Mouse (Mus musculus) MEL (cell line): ENCODE measurements around the gene Cacna1c. TPM values are rescaled to one million over a fixed set of nuclear protein-coding genes. Genes with fewer than 3 reads are reported as not detected.

Experiments
- DNase-seq: peaks from one replicate; pipeline ENCODE4 v3.0.0; 2011; ENCODE audit warnings: low read depth, low spot score
- H3K27ac ChIP-seq: 2 replicates; pipeline ENCODE4 v1.5.1; 2012; ENCODE audit warnings: low read depth, mild to moderate bottlenecking, control low read depth, low read length, moderate library complexity; ENCODE audit not compliant: control insufficient read depth
- H3K27me3 ChIP-seq, 2 experiments: fragments of 150-350 bp in 1 of 2; sonication (generic) in 1 of 2; 2 replicates each; pipeline ENCODE4 v1.6.1; 2012; ENCODE audit warnings: low read length in 2 of 2, mild to moderate bottlenecking in 2 of 2, improper control_type of control experiment in 1 of 2, moderate library complexity in 1 of 2; ENCODE audit not compliant: insufficient read depth in 2 of 2, control insufficient read depth in 1 of 2
- H3K36me3 ChIP-seq, 2 experiments: 2 replicates each; pipeline ENCODE4 v1.6.1; 2012 to 2014; ENCODE audit warnings: low read length in 2 of 2, improper control_type of control experiment in 1 of 2, inconsistent platforms in 1 of 2, mild to moderate bottlenecking in 1 of 2; ENCODE audit not compliant: insufficient read depth in 2 of 2, control insufficient read depth in 1 of 2
- H3K4me1 ChIP-seq, 2 experiments: fragments of 150-350 bp in 1 of 2; sonication (generic) in 1 of 2; 2 replicates each; pipeline ENCODE4 v1.6.1; 2012; ENCODE audit warnings: low read length in 2 of 2, improper control_type of control experiment in 1 of 2, mild to moderate bottlenecking in 1 of 2; ENCODE audit not compliant: insufficient read depth in 2 of 2, control insufficient read depth in 1 of 2
- H3K4me3 ChIP-seq, 2 experiments: fragments of 150-350 bp in 1 of 2; sonication (generic) in 1 of 2; 2 replicates each; pipeline ENCODE4 v1.5.1; 2012; ENCODE audit warnings: low read depth in 2 of 2, low read length in 2 of 2, mild to moderate bottlenecking in 2 of 2, moderate library complexity in 2 of 2, control low read depth in 1 of 2, improper control_type of control experiment in 1 of 2; ENCODE audit not compliant: control insufficient read depth in 1 of 2, insufficient read depth in 1 of 2
- H3K79me2 ChIP-seq: 2 replicates; pipeline ENCODE4 v1.6.1; 2012; ENCODE audit warnings: mild to moderate bottlenecking, low read length, moderate library complexity; ENCODE audit not compliant: control insufficient read depth, poor library complexity, insufficient read depth
- H3K9ac ChIP-seq: 2 replicates; pipeline ENCODE4 v1.6.1; 2012; ENCODE audit warnings: low read depth, mild to moderate bottlenecking, control low read depth, low read length, moderate library complexity; ENCODE audit not compliant: control insufficient read depth, poor library complexity, severe bottlenecking
- H3K9me3 ChIP-seq: fragments of 150-350 bp; sonication (generic); replicated peaks from 2 replicates; pipeline ENCODE4 v1.6.1; 2012; ENCODE audit warnings: mild to moderate bottlenecking, low read length, improper control_type of control experiment, moderate library complexity; ENCODE audit not compliant: insufficient read depth
- BHLHE40 ChIP-seq: IDR thresholded peaks from 2 replicates; pipeline ENCODE4 v1.6.1; 2012; ENCODE audit warnings: low read depth, mild to moderate bottlenecking, inconsistent platforms, low read length, improper control_type of control experiment, borderline replicate concordance
- CHD1 ChIP-seq: IDR thresholded peaks from 2 replicates; pipeline ENCODE4 v1.6.1; 2012; ENCODE audit warnings: low read depth, mild to moderate bottlenecking, inconsistent platforms, low read length, improper control_type of control experiment
- CHD2 ChIP-seq: IDR thresholded peaks from 2 replicates; pipeline ENCODE4 v1.6.1; 2011; ENCODE audit warnings: low read length, improper control_type of control experiment
- CTCF ChIP-seq, 3 experiments: IDR thresholded peaks in 2 of 3; conservative IDR thresholded peaks in 1 of 3; 2 replicates each; pipeline ENCODE4 v1.5.1; 2011 to 2012; ENCODE audit warnings: low read length in 3 of 3, low read depth in 2 of 3, mild to moderate bottlenecking in 2 of 3, improper control_type of control experiment in 1 of 3, inconsistent platforms in 1 of 3, mixed read lengths in 1 of 3, moderate library complexity in 1 of 3; ENCODE audit not compliant: control insufficient read depth in 1 of 3, insufficient read depth in 1 of 3, poor library complexity in 1 of 3, severe bottlenecking in 1 of 3
- GABPA ChIP-seq: IDR thresholded peaks from 2 replicates; pipeline ENCODE4 v1.6.1; 2012; ENCODE audit warnings: low read depth, mild to moderate bottlenecking, inconsistent platforms, low read length, improper control_type of control experiment, moderate library complexity
- GATA1 ChIP-seq: IDR thresholded peaks from 2 replicates; pipeline ENCODE4 v1.6.1; 2011; ENCODE audit warnings: low read depth, low read length, improper control_type of control experiment
- HCFC1 ChIP-seq: IDR thresholded peaks from 2 replicates; pipeline ENCODE4 v1.6.1; 2012; ENCODE audit warnings: low read depth, mild to moderate bottlenecking, inconsistent platforms, low read length, improper control_type of control experiment, moderate library complexity
- JUND ChIP-seq: IDR thresholded peaks from 2 replicates; pipeline ENCODE4 v1.6.1; 2011; ENCODE audit warnings: low read depth, mild to moderate bottlenecking, improper control_type of control experiment, low read length
- MAFK ChIP-seq: IDR thresholded peaks from 2 replicates; pipeline ENCODE4 v1.6.1; 2011; ENCODE audit warnings: low read depth, mild to moderate bottlenecking, low read length, improper control_type of control experiment, borderline replicate concordance
- MAZ ChIP-seq: IDR thresholded peaks from 2 replicates; pipeline ENCODE4 v1.6.1; 2012; ENCODE audit warnings: low read depth, mild to moderate bottlenecking, inconsistent platforms, low read length, improper control_type of control experiment
- MEF2A ChIP-seq: IDR thresholded peaks from 2 replicates; pipeline ENCODE4 v1.6.1; 2014; ENCODE audit warnings: low read depth, mild to moderate bottlenecking, inconsistent platforms, low read length, improper control_type of control experiment; ENCODE audit not compliant: poor library complexity, insufficient replicate concordance, severe bottlenecking; ENCODE audit errors: extremely low read depth
- MXI1 ChIP-seq: IDR thresholded peaks from 2 replicates; pipeline ENCODE4 v1.6.1; 2011; ENCODE audit warnings: mild to moderate bottlenecking, low read depth, low read length, improper control_type of control experiment
- POLR2AphosphoS5 ChIP-seq: IDR thresholded peaks from 2 replicates; pipeline ENCODE4 v1.6.1; 2012; ENCODE audit warnings: low read depth, borderline replicate concordance, mild to moderate bottlenecking, inconsistent platforms, low read length, moderate library complexity, mixed read lengths
- RAD21 ChIP-seq: IDR thresholded peaks from 2 replicates; pipeline ENCODE4 v1.6.1; 2011; ENCODE audit warnings: mild to moderate bottlenecking, low read depth, low read length, improper control_type of control experiment
- TBP ChIP-seq: IDR thresholded peaks from 2 replicates; pipeline ENCODE4 v1.8.0; 2011; ENCODE audit warnings: low read depth, low read length, improper control_type of control experiment
- TCF12 ChIP-seq: IDR thresholded peaks from 2 replicates; pipeline ENCODE4 v1.6.1; 2014; ENCODE audit warnings: low read depth, mild to moderate bottlenecking, inconsistent platforms, low read length, improper control_type of control experiment, moderate library complexity
- USF2 ChIP-seq, 2 experiments: IDR thresholded peaks; 2 replicates each; pipeline ENCODE4 v1.6.1; 2011 to 2012; ENCODE audit warnings: improper control_type of control experiment in 2 of 2, low read length in 2 of 2, borderline replicate concordance in 1 of 2, inconsistent platforms in 1 of 2, low read depth in 1 of 2, mild to moderate bottlenecking in 1 of 2; ENCODE audit not compliant: insufficient read depth in 1 of 2
- ZKSCAN1 ChIP-seq: IDR thresholded peaks from 2 replicates; pipeline ENCODE4 v1.6.1; 2012; ENCODE audit warnings: low read depth, mild to moderate bottlenecking, inconsistent platforms, low read length, improper control_type of control experiment, moderate library complexity
- ZNF384 ChIP-seq: IDR thresholded peaks from 2 replicates; pipeline ENCODE4 v1.6.1; 2012; ENCODE audit warnings: low read depth, mild to moderate bottlenecking, inconsistent platforms, low read length, improper control_type of control experiment
- polyA plus RNA-seq, 2 experiments: library from polyadenylated mRNA; stranded (reverse) in 1 of 2; unstranded in 1 of 2; fragments of >175 nt in 1 of 2; fragments of >200 nt in 1 of 2; gene quantifications; 2 replicates each; pipeline versions ENCODE4 v1.2.1 to v1.2.4; 2012; ENCODE audit warnings: low replicate concordance in 2 of 2, low read depth in 1 of 2; ENCODE audit not compliant: insufficient read length in 2 of 2, insufficient read depth in 1 of 2, missing spikeins in 1 of 2
- total RNA-seq: library from RNA; depleted of rRNA; stranded (reverse); fragments of 300-350 nt; gene quantifications from 2 replicates; pipeline ENCODE4 v1.2.3, GENCODE M21; 2012

The Cacna1c gene
- total and polyA plus RNA-seq, 3 experiments: 3.4 to 4.4 TPM; not detected in 1

DNA sequence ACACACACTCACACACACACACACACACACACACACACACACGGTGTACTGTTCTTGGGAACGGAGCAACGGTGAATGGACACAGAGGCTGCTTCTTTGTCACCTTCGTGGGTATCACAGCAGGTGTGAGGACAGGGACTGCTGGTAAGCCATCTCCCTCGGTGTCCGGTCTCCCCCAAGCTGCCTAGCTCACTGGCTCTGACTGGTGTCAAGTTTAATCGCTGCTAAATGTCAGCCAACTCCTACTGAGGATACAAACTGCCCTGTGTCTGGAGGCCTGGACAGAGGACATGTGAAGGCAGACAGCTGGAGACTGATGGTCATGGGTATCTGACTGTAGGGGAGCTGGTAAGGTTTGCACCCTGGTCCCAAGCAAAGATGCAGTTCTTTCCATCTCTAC is 44.0 kb upstream of the Cacna1c start:
- no peak for DNase-seq
- Histone ChIP-seq H3K9ac (no peak overlapping the region), H3K4me1 (no peaks in the 10 kb centered on the region), H3K79me2 (no peaks in the 10 kb centered on the region), H3K4me3 (no peak overlapping the region), H3K36me3 (no peaks in the 10 kb centered on the region), H3K27ac (no peak overlapping the region), H3K27me3 (no peaks in the 10 kb centered on the region), H3K9me3 (no peaks in the 10 kb centered on the region)
- TF ChIP-seq JUND: no peak
- TF ChIP-seq GATA1: no peak
- no peak for TF ChIP-seq MAFK
- no peak for TF ChIP-seq HCFC1
- no peak for TF ChIP-seq USF2 (IDR thresholded peaks at IDR 0.05; ENCODE audit: borderline replicate concordance in 1 of 2, insufficient read depth in 1 of 2, low read depth in 1 of 2, low read length in 2 of 2)
- no peak for TF ChIP-seq CHD2
- no peak for TF ChIP-seq MEF2A
- TF ChIP-seq BHLHE40: no peak
- no peak for TF ChIP-seq ZNF384
- TF ChIP-seq GABPA: no peak
- TF ChIP-seq MXI1: no peak
- no peak for TF ChIP-seq MAZ
- no peak for TF ChIP-seq TCF12

DNA sequence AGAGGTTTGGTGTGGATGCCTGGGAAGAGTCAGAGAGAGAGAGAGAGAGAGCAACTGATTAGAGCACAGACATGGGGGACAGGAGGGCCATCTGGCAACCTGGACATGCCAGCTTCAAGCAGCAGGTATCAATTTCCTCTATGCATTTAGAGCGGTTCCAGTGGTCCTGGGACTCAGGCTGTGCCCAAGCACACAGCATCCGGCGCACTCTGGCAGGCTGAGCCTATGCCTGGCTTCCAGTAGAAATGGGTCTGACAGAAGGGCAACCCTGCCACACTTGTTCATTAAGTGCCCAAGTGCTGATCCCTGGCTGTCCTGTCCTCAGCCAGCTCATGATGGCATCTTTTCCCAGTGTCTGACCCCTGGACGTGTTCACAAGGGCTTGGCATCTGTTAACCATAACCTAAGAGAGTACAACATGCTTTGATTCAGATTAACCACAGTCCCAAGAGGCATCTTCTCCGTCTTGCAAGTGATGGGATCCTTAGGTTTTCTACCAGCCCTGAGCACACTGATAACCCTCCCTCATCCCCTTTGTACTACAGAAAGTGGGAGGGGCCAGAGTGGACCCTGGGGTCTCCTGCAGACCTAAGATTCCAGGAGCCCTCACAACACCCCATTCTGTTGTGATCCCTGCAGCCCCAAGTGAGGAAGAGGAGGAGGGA is 43.3 kb upstream of the Cacna1c start:
- Histone ChIP-seq H3K27me3 (no peaks in the 10 kb centered on the region), H3K9me3 (no peaks in the 10 kb centered on the region), H3K4me3 (no peak overlapping the region), H3K9ac (no peak overlapping the region)
- TF ChIP-seq ZKSCAN1: no peak
- no peak for TF ChIP-seq CHD1
- TF ChIP-seq POLR2AphosphoS5: no peak
- TF ChIP-seq GABPA: no peak
- TF ChIP-seq GATA1: no peak
- TF ChIP-seq RAD21: no peak
- no peak for TF ChIP-seq CTCF (IDR thresholded peaks at IDR 0.05 in 2 of 3, conservative IDR thresholded peaks at IDR 0.05 in 1 of 3; ENCODE audit: control insufficient read depth in 1 of 3, insufficient read depth in 1 of 3, low read depth in 2 of 3, low read length in 3 of 3, poor library complexity in 1 of 3, severe bottlenecking in 1 of 3)
- TF ChIP-seq TBP: no peak
- no peak for TF ChIP-seq MAZ
- no peak for TF ChIP-seq USF2 (IDR thresholded peaks at IDR 0.05; ENCODE audit: borderline replicate concordance in 1 of 2, insufficient read depth in 1 of 2, low read depth in 1 of 2, low read length in 2 of 2)
- TF ChIP-seq, all 39 proteins: peak for 0
- DNase-seq: no peak
- H3K27ac ChIP-seq: no peak overlapping the region
- no peaks in the 10 kb centered on the region for H3K79me2 ChIP-seq
- H3K4me1 ChIP-seq: no peaks in the 10 kb centered on the region
- no peaks in the 10 kb centered on the region for H3K36me3 ChIP-seq
